Mouse (Mus musculus) left cerebral cortex, postnatal 10 days (tissue): ENCODE data around the gene Adam4. TPM values are rescaled to one million over a fixed set of nuclear protein-coding genes. Genes with fewer than 3 reads are reported as not detected.
A peak's percentile ranks its signal among the peaks of the same experiment; 100 is the strongest.
"Not testable (repeated sequence)": the region's sequence is repeated elsewhere in the genome, so short reads cannot be mapped to it uniquely, and the experiment has no call there.

Experiments
- DNase-seq, 2 experiments: peaks; one replicate each; pipeline ENCODE4 v3.0.0; 2021 to 2022; ENCODE audit warnings: low spot score in 2 of 2, mixed read lengths in 1 of 2; ENCODE audit errors: extremely low spot score in 1 of 2
- intact Hi-C: fragments of 180-260 bp; cut with DNase I; formaldehyde crosslinking; loops from one replicate; pipeline ENCODE4 v1.15.1; 2025
- total RNA-seq, 2 experiments: library from RNA; stranded (reverse); gene quantifications; 2 replicates each; pipeline ENCODE4 v1.2.3; 2021

Gene Adam4
- 1 to 10 TPM; 2.3 to 3.1 TPM for total RNA-seq

DNA sequence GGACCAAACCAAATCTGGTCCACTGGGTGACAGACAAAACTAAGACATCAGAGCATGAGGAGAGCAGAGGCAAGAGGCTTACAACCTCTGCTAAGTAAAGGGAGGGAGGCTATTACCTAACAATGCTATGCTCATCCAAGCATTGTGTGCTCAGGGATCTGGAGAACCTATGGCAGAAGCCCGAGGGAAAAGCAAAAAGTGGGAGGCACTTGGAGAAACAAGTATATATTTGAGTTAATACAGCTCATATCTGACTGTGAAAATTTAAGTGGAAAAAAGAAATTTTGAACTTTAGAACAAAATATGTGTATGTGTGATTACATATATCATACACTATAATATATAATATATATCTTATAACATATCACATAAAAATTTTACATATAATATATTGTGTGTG lies at the start of gene Adam4:
Gene Adam4 (minus strand): TSS at position 101 of the 400 bp plus-strand sequence.
- DNase-seq, result no peak

DNA sequence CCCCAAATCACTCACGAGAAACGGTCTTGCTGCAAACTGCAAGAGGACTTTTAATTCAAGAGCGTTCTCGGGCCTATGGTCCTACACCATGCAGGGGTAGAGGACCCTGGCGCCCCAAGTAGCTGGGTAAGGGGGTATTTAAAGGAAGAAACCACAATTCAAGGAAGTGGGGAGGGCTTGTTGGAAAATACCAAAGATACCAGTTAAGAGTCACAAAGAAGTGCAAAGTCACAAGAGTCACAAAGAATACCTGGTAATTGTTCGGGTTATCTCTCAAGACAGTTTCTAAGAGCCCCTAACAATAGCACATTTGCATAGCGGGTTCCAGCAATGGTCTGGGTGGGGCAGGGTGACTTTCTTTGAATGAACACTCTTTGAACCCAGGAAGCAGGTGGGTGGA lies 37.3 kb upstream of the Adam4 start:
- intact Hi-C loops, result loop anchor here (5.0 kb wide), 1 partner anchor 1127 kb away; no protein-coding TSS in a partner anchor
- DNase-seq, result not testable (repeated sequence)

More for the DNA sequence above, at the start of gene Adam4:
- intact Hi-C loops, result no loop called here

DNA sequence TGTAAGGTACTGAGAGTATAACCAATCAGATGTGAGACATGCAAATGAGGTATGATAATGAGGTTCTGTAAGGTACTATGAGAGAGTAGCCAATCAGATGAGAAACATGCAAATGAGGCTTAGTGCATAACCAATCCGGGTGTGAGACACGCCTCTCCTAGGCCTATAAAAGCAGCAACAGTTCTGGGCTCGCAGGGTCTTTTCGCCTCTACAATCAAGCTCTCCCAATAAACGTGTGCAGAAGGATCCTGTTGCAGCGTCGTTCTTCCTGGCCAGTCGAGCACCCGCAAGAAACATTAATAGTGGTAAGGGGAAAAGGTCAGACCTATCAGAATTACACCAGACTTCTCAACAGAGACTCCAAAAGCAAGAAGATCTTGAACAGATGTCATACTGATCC lies 17.2 kb upstream of the Adam4 start:
- DNase-seq, intact Hi-C loops: not testable (repeated sequence)

DNA sequence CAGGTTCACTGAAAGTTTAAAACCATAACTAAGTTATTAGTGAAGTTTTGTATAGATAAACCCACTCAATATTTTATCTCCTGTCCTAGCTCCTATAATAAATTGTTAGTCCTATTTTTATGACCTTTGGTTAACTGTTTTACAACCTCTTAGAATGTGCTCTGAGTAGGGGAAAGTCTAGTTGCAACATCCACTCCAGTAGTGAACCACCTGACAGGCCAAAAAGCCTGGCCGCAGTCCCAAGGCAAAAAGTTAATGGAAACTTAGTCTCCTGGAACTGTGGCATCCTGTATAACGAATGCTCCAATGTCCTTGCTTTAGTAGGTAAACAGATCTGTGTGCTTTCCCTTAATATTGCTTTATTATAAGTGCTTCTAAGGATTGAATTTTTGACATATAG lies 13.0 kb upstream of the Adam4 start:
- DNase-seq, intact Hi-C loops: not testable (repeated sequence)

DNA sequence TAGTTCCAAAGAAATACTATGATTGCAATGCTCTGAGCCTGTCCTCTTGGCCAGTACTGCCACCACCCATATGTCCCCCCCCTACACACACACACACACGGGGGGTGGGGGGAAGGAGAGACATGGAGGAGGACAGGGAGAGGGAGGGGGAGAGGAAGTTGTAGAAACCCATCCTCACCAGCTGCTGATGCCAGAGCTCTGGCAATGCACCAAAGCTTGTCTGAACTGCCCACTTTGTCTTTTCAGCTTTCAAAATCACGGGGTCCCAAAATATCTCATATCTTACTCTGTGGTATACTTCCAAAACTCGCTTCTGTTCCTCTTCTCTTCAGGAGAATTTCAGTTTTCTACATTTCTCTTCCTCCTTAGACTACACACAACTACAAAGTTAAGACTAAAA lies 8.5 kb downstream of the Adam4 start:
- DNase-seq, result peak; percentile 33 to 54
- intact Hi-C loops, result no loop called here

DNA sequence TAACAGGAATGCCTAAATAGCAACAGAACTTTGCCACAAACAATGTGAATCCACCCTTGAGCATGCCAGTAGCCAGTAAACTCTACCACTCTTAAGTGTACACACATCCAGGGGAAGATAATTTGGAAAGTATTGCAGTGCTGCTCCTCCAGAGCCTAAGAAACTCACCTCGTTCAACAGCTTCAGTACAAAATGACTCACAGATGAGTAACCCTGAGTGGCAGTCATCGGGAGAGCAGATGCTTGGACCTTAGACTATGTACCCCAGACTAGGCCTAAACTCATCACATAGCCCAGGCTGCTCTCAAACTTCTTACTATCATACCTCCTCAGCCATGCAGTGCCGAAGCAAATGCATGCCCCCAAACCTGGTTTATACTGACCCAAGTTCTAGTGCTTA lies 12.8 kb downstream of the Adam4 start:
- DNase-seq, result no peak
- intact Hi-C loops, result no loop called here

DNA sequence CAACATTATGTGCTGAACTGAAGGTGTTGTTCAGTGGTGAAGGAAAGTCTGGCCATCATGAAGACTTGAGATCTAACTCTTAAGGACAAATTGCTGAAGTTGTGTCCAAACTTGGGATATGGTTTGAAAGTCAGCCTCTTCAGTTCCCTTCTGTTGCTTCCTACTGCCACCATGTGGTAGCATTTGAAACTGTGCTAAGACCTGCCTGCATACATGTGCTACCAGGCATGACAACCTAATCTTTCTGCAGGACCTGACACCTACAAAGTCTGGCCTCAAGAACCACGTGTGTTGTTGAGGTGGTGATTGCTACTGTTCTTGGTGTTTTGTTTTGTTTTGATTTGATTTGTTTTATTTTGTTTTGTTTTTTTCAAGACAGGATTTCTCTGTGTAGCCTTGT lies 19.6 kb downstream of the Adam4 start:
- peak; percentile 61 to 71 for DNase-seq
- intact Hi-C loops, result loop anchor here (2.0 kb wide), 2 partner anchors 203 to 419 kb away; no protein-coding TSS in a partner anchor

DNA sequence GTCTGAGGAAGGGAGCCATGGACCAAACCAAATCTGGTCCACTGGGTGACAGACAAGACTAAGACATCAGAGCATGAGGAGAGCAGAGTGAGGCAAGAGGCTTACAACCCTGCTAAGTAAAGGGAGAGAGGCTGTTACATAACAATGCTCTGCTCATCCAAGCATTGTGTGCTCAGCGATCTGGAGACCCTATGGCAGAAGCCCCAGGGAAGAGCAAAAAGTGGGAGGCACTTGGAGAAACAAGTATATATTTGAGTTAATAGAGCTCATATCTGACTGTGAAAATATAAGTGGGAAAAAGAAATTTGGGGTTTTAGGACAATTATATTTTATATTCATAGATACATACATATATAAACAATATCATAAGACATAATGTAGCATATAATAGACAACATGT lies 42.4 kb downstream of the Adam4 start, which contains the start of gene Gm4787:
Gene Gm4787 (minus strand): TSS at position 101 of the 400 bp plus-strand sequence.
- DNase-seq, intact Hi-C loops: not testable (repeated sequence)

Other genes with a start within 250 kb of the Adam4 start
- gene Slc8a3, start 88.8 kb downstream of the Adam4 start, total RNA-seq, result 10 to 100 TPM; 37.5 to 40.7 TPM
- 1 to 10 TPM; 1.2 TPM for gene Gm4787, start 42.5 kb downstream of the Adam4 start, total RNA-seq
- gene Cox16, start 63.2 kb upstream of the Adam4 start, total RNA-seq, result 10 to 100 TPM; 35.9 to 42.5 TPM
- 10 to 100 TPM; 36.1 to 39.1 TPM for gene Gm20498, start 111.0 kb upstream of the Adam4 start, total RNA-seq
- gene Synj2bp, start 111.0 kb upstream of the Adam4 start, total RNA-seq, result 10 to 100 TPM; 17.9 to 21.9 TPM
- gene Adam21, start 146.5 kb upstream of the Adam4 start, total RNA-seq, result under 1 TPM; 0.30 TPM
- 10 to 100 TPM; 22.1 to 24.9 TPM for gene Med6, start 173.1 kb upstream of the Adam4 start, total RNA-seq
- gene Ttc9, start 209.3 kb upstream of the Adam4 start, total RNA-seq, result 10 to 100 TPM; 76.7 to 78.7 TPM